Mouse (Mus musculus) embryonic facial prominence, embryonic 14.5 days (tissue): Measurements from ENCODE around the gene Adamts16. TPM values are rescaled to one million over a fixed set of nuclear protein-coding genes. Genes with fewer than 3 reads are reported as not detected.

Experiments
- ATAC-seq: fragments of 200-750 bp; cut with Nextera tagmentation; 2 replicates; pipeline ENCODE4 v1.8.0; 2017; ENCODE audit warnings: low read depth, moderate number of reproducible peaks, moderate TSS enrichment
- DNase-seq: peaks from one replicate; pipeline ENCODE4 v3.0.0-alpha.2; 2015; ENCODE audit warnings: low spot score
- H3K27ac ChIP-seq: fragments of 300-500 bp; sonication (generic); replicated peaks from 2 replicates; pipeline ENCODE4 v1.5.1; 2014; ENCODE audit warnings: low read depth, mild to moderate bottlenecking, low read length, moderate library complexity
- H3K27me3 ChIP-seq: fragments of 300-500 bp; sonication (generic); replicated peaks from 2 replicates; pipeline ENCODE4 v1.6.1; 2014; ENCODE audit warnings: low read length; ENCODE audit not compliant: control insufficient read depth, insufficient read depth
- H3K36me3 ChIP-seq: fragments of 300-500 bp; sonication (generic); 2 replicates; pipeline ENCODE4 v1.6.1; 2014; ENCODE audit warnings: low read length, mixed read lengths; ENCODE audit not compliant: control insufficient read depth, insufficient read depth
- H3K4me1 ChIP-seq: fragments of 300-500 bp; sonication (generic); 2 replicates; pipeline ENCODE4 v1.6.1; 2014; ENCODE audit warnings: antibody characterized with exemption, low read length; ENCODE audit not compliant: control insufficient read depth, insufficient read depth
- H3K4me2 ChIP-seq: fragments of 300-500 bp; sonication (generic); 2 replicates; pipeline ENCODE4 v1.6.1; 2014; ENCODE audit warnings: low read depth, mild to moderate bottlenecking, low read length, moderate library complexity, mixed read lengths
- H3K4me3 ChIP-seq: fragments of 300-500 bp; sonication (generic); 2 replicates; pipeline ENCODE4 v1.5.1; 2014; ENCODE audit warnings: low read depth, mild to moderate bottlenecking, low read length
- H3K9ac ChIP-seq: fragments of 300-500 bp; sonication (generic); 2 replicates; pipeline ENCODE4 v1.6.1; 2014; ENCODE audit warnings: low read depth, mild to moderate bottlenecking, low read length, moderate library complexity, mixed read lengths
- H3K9me3 ChIP-seq: fragments of 300-500 bp; sonication (generic); 2 replicates; pipeline ENCODE4 v1.6.1; 2016; ENCODE audit warnings: low read length; ENCODE audit not compliant: control insufficient read depth
- WGBS: fragments of 180-500 bp; shearing (Covaris S2); extraction: QIAGEN DNeasy Blood & Tissue Kit; methylation state at CpG from one replicate; pipeline ENCODE4 v1.1.7; 2014; 5-methylcytosine and 5-hydroxymethylcytosine counted together
- polyA plus RNA-seq: library from polyadenylated mRNA; unstranded; fragments of >200 nt; fragmentation: Nextera tagmentation; extraction: Ambion mirVana; gene quantifications from 2 replicates; pipeline ENCODE4 v1.2.1, GENCODE M21; 2014

Gene Adamts16
- polyA plus RNA-seq, 1 experiment from 2014 or later = 1.9 TPM

DNA sequence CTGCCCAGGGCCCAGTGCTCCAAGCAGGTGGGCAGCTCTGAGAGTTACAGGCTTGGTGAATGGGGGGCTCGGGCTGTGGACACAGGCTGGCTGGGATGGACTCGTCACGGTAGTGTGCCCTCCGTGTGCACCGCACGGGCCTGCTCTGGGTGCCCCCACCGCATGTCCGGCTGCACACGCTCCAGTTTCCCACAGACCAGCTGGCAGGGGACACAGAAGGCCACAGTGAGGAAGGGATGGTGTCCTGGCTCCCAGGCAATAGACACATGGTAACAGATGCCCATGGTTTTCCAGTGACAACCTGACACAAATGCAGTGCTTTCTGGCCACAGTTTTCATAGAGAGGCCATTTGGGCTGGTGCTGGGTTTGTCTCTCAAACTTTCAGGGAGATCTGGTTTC lies 102.8 kb downstream of the Adamts16 start:
- peaks cover 8% of the 10 kb centered on the region; the same call in 1 of the 2 replicates for H3K4me1 ChIP-seq
- H3K4me2 ChIP-seq = no peak overlapping the region
- no peaks in the 10 kb centered on the region for H3K9me3 ChIP-seq
- no peak overlapping the region for H3K9ac ChIP-seq
- H3K27ac ChIP-seq = no peak overlapping the region
- 93% methylated on average over 9 of the region's 9 CpGs for WGBS
- ATAC-seq = no peak
- no peak overlapping the region for H3K4me3 ChIP-seq
- H3K27me3 ChIP-seq = no peaks in the 10 kb centered on the region
- H3K36me3 ChIP-seq = no peaks in the 10 kb centered on the region
- no peak for DNase-seq

DNA sequence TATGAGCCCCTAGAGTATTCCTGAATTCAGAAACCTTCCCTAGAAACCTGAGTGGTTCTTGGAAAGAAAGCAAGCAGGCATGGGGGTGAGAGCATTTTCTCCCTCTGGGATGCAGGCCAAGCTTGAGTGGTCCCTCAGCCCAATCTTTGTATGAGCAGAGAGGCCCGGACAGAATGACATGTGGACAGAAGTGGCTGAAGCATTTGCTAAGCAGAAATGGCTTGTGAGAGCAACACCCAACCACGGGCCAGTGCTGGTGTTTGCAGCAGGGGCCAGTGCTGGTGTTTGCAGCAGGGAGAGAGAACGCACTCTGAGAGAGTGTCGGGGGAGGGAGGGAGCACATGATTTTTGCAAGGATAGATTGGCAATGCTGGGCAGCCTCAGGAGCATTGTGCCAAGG lies 105.2 kb downstream of the Adamts16 start:
- Histone ChIP-seq H3K36me3 (no peaks in the 10 kb centered on the region), H3K27me3 (no peaks in the 10 kb centered on the region), H3K27ac (no peak overlapping the region), H3K4me3 (no peak overlapping the region), H3K4me2 (no peak overlapping the region; the same call in 1 of the 2 replicates), H3K4me1 (peaks cover 11% of the 10 kb centered on the region; the same call in 1 of the 2 replicates), H3K9me3 (no peaks in the 10 kb centered on the region), H3K9ac (no peak overlapping the region)
- peak; percentile 12 for DNase-seq
- 38% methylated on average over 4 of the region's 4 CpGs for WGBS
- ATAC-seq = no peak

DNA sequence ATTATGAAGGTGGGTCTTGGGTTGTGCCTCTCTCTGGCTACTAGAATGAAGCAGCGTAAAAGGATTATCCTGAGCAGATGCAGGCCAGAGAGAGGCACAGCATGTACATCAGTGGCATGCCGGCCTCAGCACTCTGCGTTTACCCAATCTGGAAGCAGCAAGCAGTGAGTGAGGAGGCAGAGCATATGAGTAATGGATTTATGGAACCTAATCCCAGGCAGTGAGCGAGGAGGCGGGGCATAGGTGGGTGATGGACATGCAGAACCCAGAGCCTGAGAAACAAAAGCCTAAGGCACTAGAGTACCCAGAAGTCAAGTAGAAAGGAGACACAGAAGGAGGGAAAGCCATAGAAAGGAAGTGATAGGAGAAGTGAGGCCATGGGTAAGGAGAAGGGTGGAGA lies 107.0 kb downstream of the Adamts16 start:
- WGBS = 77% methylated on average over 5 of the region's 5 CpGs
- DNase-seq = no peak
- H3K27me3 ChIP-seq = no peaks in the 10 kb centered on the region

DNA sequence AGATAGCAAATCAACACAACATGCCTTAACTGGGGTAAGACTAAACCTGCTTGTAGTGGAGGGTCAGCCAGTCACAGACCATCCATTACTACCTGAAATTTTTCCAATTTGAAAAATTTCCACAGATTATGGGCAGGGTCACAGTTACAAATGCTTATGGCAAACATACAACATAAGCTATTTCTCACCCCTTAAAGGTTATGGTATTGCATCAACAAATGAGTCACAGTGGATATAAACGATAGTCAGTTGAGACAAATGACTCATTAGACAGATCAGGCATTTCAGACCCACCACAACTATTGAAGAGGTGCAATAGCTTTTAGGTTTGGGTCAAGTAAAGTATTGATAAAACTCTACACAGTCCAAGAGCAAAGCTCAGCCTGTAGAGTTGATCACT lies 107.7 kb downstream of the Adamts16 start:
- no peak for DNase-seq
- no peaks in the 10 kb centered on the region for H3K9me3 ChIP-seq
- peaks cover 17% of the 10 kb centered on the region; the same call in 1 of the 2 replicates for H3K4me1 ChIP-seq
- no peaks in the 10 kb centered on the region for H3K36me3 ChIP-seq
- no peak for ATAC-seq
- no peak overlapping the region for H3K4me2 ChIP-seq
- 82% methylated on average over 1 of the region's 1 CpGs for WGBS
- no peak overlapping the region for H3K9ac ChIP-seq
- H3K4me3 ChIP-seq = no peak overlapping the region
- no peak overlapping the region for H3K27ac ChIP-seq
- no peaks in the 10 kb centered on the region for H3K27me3 ChIP-seq

More for the DNA sequence above, 107.0 kb downstream of the Adamts16 start:
- no peak overlapping the region for H3K27ac ChIP-seq
- no peak overlapping the region for H3K4me3 ChIP-seq
- H3K9me3 ChIP-seq = no peaks in the 10 kb centered on the region
- H3K4me2 ChIP-seq = no peak overlapping the region
- H3K4me1 ChIP-seq = peaks cover 17% of the 10 kb centered on the region; the same call in 1 of the 2 replicates
- no peak overlapping the region for H3K9ac ChIP-seq
- no peaks in the 10 kb centered on the region for H3K36me3 ChIP-seq
- ATAC-seq = no peak

DNA sequence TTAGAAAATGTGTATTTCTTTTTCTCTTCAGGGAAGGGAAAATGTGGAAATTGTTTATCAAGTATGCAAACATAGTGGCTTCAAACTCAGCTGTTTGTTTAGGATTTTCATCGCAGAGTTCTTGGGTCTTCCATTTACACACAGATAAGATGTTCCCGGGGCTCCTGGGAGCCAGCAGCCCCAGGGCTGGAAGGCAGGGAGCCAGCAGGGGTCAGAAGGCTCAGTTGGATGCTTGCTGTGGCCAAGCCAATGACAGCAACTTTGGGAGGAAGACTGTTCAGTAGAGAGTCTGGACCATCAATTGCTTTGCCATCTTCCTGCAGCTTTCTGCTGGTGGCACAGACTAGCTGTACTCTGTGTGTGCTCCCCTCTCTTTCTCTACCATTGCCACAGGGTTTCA lies 108.4 kb downstream of the Adamts16 start:
- Histone ChIP-seq H3K4me2 (no peak overlapping the region), H3K27ac (no peak overlapping the region), H3K4me1 (peaks cover 17% of the 10 kb centered on the region; the same call in 1 of the 2 replicates), H3K9ac (no peak overlapping the region), H3K27me3 (no peaks in the 10 kb centered on the region), H3K36me3 (no peaks in the 10 kb centered on the region), H3K9me3 (no peaks in the 10 kb centered on the region), H3K4me3 (no peak overlapping the region)
- ATAC-seq = no peak
- no peak for DNase-seq
- 50% methylated on average over 2 of the region's 2 CpGs for whole genome bisulfite sequencing

DNA sequence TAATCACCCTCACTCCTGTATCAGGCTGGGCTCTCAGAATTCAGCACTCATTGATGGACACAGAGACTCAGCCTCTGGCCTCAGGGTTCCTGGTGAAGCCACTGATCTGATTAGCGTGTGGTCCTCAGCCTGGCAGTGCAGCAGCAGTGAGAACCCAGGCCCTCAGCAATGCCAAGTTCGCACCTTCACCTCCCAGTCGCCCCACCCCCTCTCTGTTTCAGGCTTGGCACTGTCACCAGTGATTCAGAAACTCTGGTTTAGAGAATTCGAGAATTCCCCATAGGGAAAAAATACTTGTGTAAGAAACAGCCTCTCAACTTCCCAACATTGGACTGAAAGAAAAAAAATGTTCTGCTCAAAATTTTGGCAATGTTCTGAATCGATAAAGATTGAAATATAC lies 108.8 kb downstream of the Adamts16 start:
- Histone ChIP-seq H3K4me1 (peaks cover 17% of the 10 kb centered on the region; the same call in 1 of the 2 replicates), H3K36me3 (no peaks in the 10 kb centered on the region), H3K4me3 (no peak overlapping the region), H3K9ac (no peak overlapping the region), H3K27me3 (no peaks in the 10 kb centered on the region), H3K27ac (no peak overlapping the region), H3K9me3 (no peaks in the 10 kb centered on the region), H3K4me2 (no peak overlapping the region)
- ATAC-seq = no peak
- WGBS = 58% methylated on average over 5 of the region's 5 CpGs
- DNase-seq = no peak

DNA sequence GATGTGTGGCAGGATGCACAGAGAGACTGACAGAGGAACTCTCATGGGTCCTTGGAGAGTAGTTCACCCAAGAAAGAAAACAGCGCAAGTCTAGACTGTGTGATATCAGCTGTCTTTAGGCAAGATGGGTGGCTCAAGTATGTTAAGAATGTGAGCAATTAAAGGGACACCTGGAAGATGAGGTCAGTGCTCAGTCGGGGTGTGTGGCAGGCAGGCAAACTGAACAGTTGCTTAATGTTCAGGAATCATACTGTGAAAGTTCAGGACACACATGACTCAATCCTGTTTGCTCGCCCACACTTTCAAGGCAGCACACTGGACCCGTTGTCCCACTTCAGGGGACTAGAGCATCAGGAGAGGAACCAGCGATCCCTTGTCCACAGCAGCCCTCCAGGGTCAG lies 110.3 kb downstream of the Adamts16 start:
- Histone ChIP-seq H3K4me3 (no peak overlapping the region), H3K36me3 (no peaks in the 10 kb centered on the region), H3K9me3 (no peaks in the 10 kb centered on the region), H3K4me2 (no peak overlapping the region), H3K9ac (no peak overlapping the region), H3K27me3 (no peaks in the 10 kb centered on the region), H3K27ac (no peak overlapping the region), H3K4me1 (peaks cover 14% of the 10 kb centered on the region; the same call in 1 of the 2 replicates)
- DNase-seq = no peak
- no peak; the same call in 1 of the 2 replicates for ATAC-seq
- 51% methylated on average over 5 of the region's 5 CpGs for WGBS

DNA sequence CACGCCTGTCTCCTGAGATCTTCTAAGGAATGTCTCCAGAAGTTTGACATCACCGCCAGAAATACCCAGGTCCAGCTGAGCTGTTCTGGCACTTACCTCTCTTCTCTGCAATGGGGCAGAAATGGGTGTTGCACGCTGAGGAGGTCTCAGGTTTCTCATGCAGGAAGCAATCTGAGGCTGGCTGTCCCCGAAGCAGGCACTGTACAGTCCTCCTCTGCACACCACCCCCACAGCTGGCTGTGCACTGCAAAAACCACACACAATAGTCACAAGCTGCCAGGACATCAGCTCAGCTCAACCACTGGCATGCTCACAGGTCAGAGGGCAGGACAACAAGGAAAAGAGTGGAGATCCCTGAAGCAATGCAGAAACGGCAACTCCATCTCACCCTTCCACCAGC lies 111.6 kb downstream of the Adamts16 start:
- DNase-seq = no peak
- WGBS = 32% methylated on average over 5 of the region's 5 CpGs
- no peak overlapping the region for H3K4me3 ChIP-seq
- no peaks in the 10 kb centered on the region for H3K9me3 ChIP-seq
- H3K27me3 ChIP-seq = no peaks in the 10 kb centered on the region
- H3K36me3 ChIP-seq = no peaks in the 10 kb centered on the region
- no peak overlapping the region for H3K27ac ChIP-seq
- H3K4me1 ChIP-seq = peaks cover 10% of the 10 kb centered on the region; the same call in 1 of the 2 replicates
- ATAC-seq = peak; percentile 51; the same call in 1 of the 2 replicates
- H3K4me2 ChIP-seq = no peak overlapping the region
- H3K9ac ChIP-seq = no peak overlapping the region

DNA sequence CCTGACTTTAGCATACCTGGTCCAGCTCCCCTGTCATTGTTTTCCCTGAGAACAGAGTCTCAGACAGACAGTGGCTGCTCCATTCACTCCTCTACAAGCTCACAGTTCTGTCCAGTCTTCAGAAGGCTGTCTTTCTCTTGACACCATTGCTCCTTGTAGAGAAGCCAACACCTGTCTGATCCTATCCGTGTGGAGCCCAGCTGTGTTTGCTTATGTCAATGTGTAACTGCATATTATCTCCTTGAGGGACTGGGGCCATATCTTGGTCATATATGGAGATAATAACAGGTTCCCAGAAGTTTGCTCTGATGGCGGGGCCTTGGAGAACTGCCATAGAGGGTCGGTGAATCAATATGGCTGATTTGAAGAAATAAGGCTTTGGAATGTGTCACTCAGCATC lies 115.4 kb downstream of the Adamts16 start:
- no peaks in the 10 kb centered on the region for H3K27me3 ChIP-seq
- no peak overlapping the region for H3K27ac ChIP-seq
- peaks cover 14% of the 10 kb centered on the region for H3K4me1 ChIP-seq
- no peaks in the 10 kb centered on the region for H3K36me3 ChIP-seq
- ATAC-seq (no peak), DNase-seq (no peak)
- WGBS = 87% methylated on average over 3 of the region's 3 CpGs
- no peak overlapping the region for H3K9ac ChIP-seq
- no peak overlapping the region for H3K4me2 ChIP-seq
- H3K9me3 ChIP-seq = no peaks in the 10 kb centered on the region
- no peak overlapping the region for H3K4me3 ChIP-seq
